Mouse (Mus musculus) small intestine, adult 2 months (tissue): ENCODE data around the gene Adamtsl4. TPM values are rescaled to one million over a fixed set of nuclear protein-coding genes. Genes with fewer than 3 reads are reported as not detected.

Experiments used
- H3K27ac ChIP-seq: fragments of 200-500 bp; 2 replicates; pipeline ENCODE4 v1.5.1; 2012; ENCODE audit warnings: low read depth, low read length, control low read depth, inconsistent platforms; ENCODE audit not compliant: insufficient read depth
- H3K27me3 ChIP-seq: fragments of 200-500 bp; 2 replicates; pipeline ENCODE4 v1.6.1; 2012; ENCODE audit warnings: mild to moderate bottlenecking, moderate library complexity, low read length, inconsistent platforms; ENCODE audit not compliant: control insufficient read depth, insufficient read depth
- H3K36me3 ChIP-seq: fragments of 200-500 bp; 2 replicates; pipeline ENCODE4 v1.6.1; 2012; ENCODE audit warnings: mild to moderate bottlenecking, low read length, control low read depth, inconsistent platforms; ENCODE audit not compliant: control insufficient read depth, insufficient read depth
- H3K4me1 ChIP-seq: fragments of 200-500 bp; 2 replicates; pipeline ENCODE4 v1.6.1; 2012; ENCODE audit warnings: low read length, inconsistent platforms, mixed read lengths; ENCODE audit not compliant: control insufficient read depth, insufficient read depth, insufficient read length
- H3K4me3 ChIP-seq: fragments of 200-500 bp; 2 replicates; pipeline ENCODE4 v1.5.1; 2012; ENCODE audit warnings: low read depth, mild to moderate bottlenecking, control low read depth, inconsistent platforms, low read length, moderate library complexity
- CTCF ChIP-seq: fragments of 200-500 bp; IDR thresholded peaks from 2 replicates; pipeline ENCODE4 v1.5.1; 2012; ENCODE audit warnings: low read depth, mild to moderate bottlenecking, control low read depth, inconsistent platforms, low read length, moderate library complexity, mixed read lengths; ENCODE audit not compliant: insufficient replicate concordance, insufficient read length; ENCODE audit errors: extremely low read depth
- POLR2A ChIP-seq: fragments of 200-500 bp; IDR thresholded peaks from 2 replicates; pipeline ENCODE4 v1.6.1; 2012; ENCODE audit warnings: low read depth, mild to moderate bottlenecking, control low read depth, inconsistent platforms, low read length, moderate library complexity
- WGBS: fragments of 180-500 bp; shearing (Covaris S2); methylation state at CpG from one replicate; pipeline ENCODE4 v1.1.7; 2018; 5-methylcytosine and 5-hydroxymethylcytosine counted together
- polyA plus RNA-seq: library from polyadenylated mRNA; depleted of rRNA; stranded (reverse); fragments of >200 nt; gene quantifications from 2 replicates; pipeline ENCODE4 v1.2.3, GENCODE M21; 2012; rRNA removed

Gene Adamtsl4
- polyA plus RNA-seq, result 6.4 and 8.2 TPM in 2 replicates

GRCm38 (mm10) chr3:95687524-95688421 lies at the start of gene Adamtsl4:
Gene Adamtsl4 (minus strand): TSS chr3:95687917.
- H3K27me3 ChIP-seq, result no peaks in the 10 kb centered on the region
- TF ChIP-seq CTCF (no peak), POLR2A (no peak)
- H3K36me3 ChIP-seq, result no peaks in the 10 kb centered on the region
- H3K4me1 ChIP-seq, result 0 out of 2 replicates have a peak, but pooled peaks cover 3% of the 10 kb centered on the region
- 5% methylated on average over 50 of the region's 50 CpGs for WGBS
- H3K27ac ChIP-seq, result peak within 1 kb of the TSS; percentile 22
- peak within 1 kb of the TSS; percentile 69 for H3K4me3 ChIP-seq

DNA sequence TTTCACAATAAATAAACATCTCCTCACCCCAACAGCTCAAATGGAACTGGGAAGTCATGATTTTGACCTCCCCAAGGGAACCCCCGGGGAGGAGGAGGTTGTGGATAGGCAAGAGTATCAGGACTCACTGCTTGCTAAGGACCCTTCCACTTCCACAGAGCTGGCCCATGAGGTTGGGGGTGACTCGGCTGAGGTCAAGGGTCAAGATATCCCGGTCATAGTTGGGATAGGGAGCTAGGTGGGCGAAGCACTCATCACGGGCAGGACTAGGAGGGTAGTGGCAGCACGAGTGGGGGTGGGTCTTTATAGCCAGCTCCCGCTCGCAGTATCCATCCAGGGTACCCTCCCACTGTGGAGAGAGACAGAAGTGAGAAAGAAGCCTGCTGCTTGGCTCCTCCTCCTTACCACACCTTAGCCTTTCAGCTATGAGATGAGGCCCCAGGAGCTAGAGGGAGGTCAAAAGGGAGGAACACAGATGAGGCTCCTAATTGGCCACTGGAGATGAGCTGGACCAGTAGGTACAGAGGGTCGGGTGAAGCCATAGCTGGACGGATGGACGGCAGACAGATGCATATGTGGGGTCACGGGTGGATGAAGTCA lies 47.5 kb upstream of the Adamtsl4 start:
- WGBS, result 86% methylated on average over 12 of the region's 12 CpGs
- peak overlapping the region; percentile 25; the same call in 1 of the 2 replicates for H3K27ac ChIP-seq
- TF ChIP-seq CTCF, result no peak
- no peak for TF ChIP-seq POLR2A
- H3K4me3 ChIP-seq, result no peak overlapping the region
- H3K27me3 ChIP-seq, result no peaks in the 10 kb centered on the region
- peaks cover 18% of the 10 kb centered on the region for H3K4me1 ChIP-seq
- H3K36me3 ChIP-seq, result peaks cover 14% of the 10 kb centered on the region

GRCm38 (mm10) chr3:95734092-95734702 lies 46.5 kb upstream of the Adamtsl4 start:
- H3K27ac ChIP-seq, result peak overlapping the region; percentile 25; the same call in 1 of the 2 replicates
- peaks cover 15% of the 10 kb centered on the region for H3K4me1 ChIP-seq
- no peak overlapping the region for H3K4me3 ChIP-seq
- peaks cover 10% of the 10 kb centered on the region for H3K36me3 ChIP-seq
- WGBS, result 52% methylated on average over 13 of the region's 13 CpGs
- TF ChIP-seq CTCF, result no peak
- no peak for TF ChIP-seq POLR2A
- H3K27me3 ChIP-seq, result no peaks in the 10 kb centered on the region

- WGBS, result 73% methylated on average over 11 of the region's 11 CpGs
- no peak for TF ChIP-seq POLR2A
- TF ChIP-seq CTCF, result no peak
- H3K4me3 ChIP-seq, result no peak overlapping the region
- H3K27ac ChIP-seq, result peak overlapping the region; percentile 55
- H3K27me3 ChIP-seq, result no peaks in the 10 kb centered on the region
- peaks cover 9% of the 10 kb centered on the region for H3K36me3 ChIP-seq
- H3K4me1 ChIP-seq, result peaks cover 15% of the 10 kb centered on the region
Observed at GRCm38 (mm10) chr3:95732744-95733521, 45.2 kb upstream of the Adamtsl4 start.

- H3K27me3 ChIP-seq, result no peaks in the 10 kb centered on the region
- H3K4me3 ChIP-seq, result no peak overlapping the region
- peaks cover 9% of the 10 kb centered on the region for H3K36me3 ChIP-seq
- WGBS, result 87% methylated on average over 9 of the region's 9 CpGs
- TF ChIP-seq POLR2A (no peak), CTCF (no peak)
- peak overlapping the region; percentile 55; the same call in 1 of the 2 replicates for H3K27ac ChIP-seq
- H3K4me1 ChIP-seq, result peaks cover 15% of the 10 kb centered on the region
Observed at GRCm38 (mm10) chr3:95732297-95732696, 44.6 kb upstream of the Adamtsl4 start.

DNA sequence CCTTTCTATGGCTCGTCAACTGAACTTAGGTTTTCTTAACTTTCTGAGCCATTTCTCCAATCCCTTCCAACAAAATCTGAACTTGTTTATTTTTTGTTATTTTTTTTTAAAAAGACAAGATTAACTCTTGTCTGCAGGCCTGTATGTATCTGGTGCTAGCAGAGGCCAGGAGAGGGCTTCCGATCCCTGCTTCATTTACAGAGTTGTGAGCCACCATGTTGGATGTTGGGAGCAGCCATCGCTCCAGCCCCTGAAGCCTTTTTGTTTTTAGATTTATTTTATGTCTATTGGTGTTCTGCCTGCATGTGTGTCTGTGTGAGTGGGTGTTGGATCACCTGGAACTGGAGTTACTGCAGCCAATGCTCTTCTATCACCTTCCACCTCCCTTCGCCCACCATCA lies 44.1 kb upstream of the Adamtsl4 start:
- WGBS, result 90% methylated on average over 4 of the region's 4 CpGs
- Histone ChIP-seq H3K27me3 (no peaks in the 10 kb centered on the region), H3K27ac (no peak overlapping the region)

More for the DNA sequence above, 44.1 kb upstream of the Adamtsl4 start:
- no peak overlapping the region for H3K4me3 ChIP-seq
- peaks cover 15% of the 10 kb centered on the region for H3K4me1 ChIP-seq
- H3K36me3 ChIP-seq, result peaks cover 9% of the 10 kb centered on the region
- TF ChIP-seq POLR2A (no peak), CTCF (no peak)
